Mouse (Mus musculus): ENCODE measurements at regions not wholly inside any gene's neighbourhood (a gene's known extent, or its start where the extent isn't known, plus 50 kb on each side); places are given as distances from the start of the nearest gene placed in this dataset.

DNA sequence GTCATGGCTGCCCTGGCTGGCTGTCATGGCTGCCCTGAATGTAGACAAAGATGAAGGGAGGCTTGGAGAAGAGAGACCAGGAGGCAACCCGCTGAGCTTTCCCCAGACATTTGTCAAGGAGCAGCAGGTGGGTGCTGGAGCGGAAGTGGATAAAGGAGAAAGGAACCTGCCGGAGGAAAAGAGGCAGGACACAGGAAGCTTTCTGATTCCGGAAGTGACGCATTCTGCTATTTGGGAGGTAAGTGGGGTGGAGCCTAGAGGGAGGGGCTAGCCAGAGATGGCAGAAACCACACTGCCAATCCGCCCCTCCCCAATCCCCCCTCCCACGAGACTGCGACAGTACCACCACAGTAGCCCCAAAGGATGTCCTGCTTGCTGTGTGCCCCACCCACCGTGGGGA lies 80.1 kb downstream of the Gm572 start:
- Histone ChIP-seq H3K9me3 (no peaks in the 10 kb centered on the region), H3K27me3 (peaks cover 64% of the 10 kb centered on the region), H3K4me2 (replicated peaks) (no peak overlapping the region), H3K27ac (replicated peaks) (no peak overlapping the region), H3K36me3 (no peaks in the 10 kb centered on the region), H3K9ac (replicated peaks) (no peak overlapping the region), H3K4me3 (no peak overlapping the region), H3K4me1 (peaks cover 7% of the 10 kb centered on the region)
- WGBS: 81% methylated on average over 9 of the region's 9 CpGs
- no peak for ATAC-seq (ENCODE audit: low FRiP score, low read depth)

DNA sequence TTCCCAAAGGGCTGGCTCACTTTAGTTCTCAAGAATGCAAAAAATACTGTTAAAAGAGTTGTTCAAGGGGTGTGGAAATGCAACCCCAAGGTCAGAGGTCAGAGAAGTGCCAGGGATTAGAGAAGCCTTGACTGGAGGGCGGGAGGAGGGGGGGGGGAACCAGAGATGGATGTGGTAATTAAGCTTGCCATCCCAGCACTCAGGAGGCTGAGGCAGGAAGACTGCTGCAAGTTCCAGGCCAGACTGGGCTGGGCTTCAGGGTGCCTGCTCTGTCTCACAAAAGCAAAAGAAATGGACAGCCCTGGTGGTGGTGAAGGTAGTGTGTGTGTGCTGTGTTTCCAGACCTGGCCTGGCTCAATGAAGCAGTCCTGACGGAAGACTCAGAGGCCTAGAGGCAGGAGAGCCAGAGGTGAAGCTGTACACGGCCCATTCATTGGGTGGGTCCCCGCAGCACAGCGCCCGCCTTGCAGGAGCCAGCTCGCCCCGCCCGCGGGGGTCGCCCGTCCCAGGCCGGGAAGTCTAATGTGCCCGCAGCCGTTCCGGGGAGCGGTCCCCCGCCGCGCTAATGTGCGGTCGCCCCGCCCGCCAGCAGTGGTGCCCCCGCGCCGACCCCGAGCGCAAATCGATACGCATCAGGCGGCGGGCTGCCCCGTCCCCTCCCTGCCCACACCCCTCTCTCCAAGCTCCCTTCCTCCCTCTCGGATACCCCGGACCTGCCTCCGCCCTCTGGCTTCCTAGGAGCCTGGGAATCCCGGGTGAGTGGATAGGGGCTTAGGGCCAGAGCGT lies 80.1 kb upstream of the Casz1 start:
- no peaks in the 10 kb centered on the region for H3K9me3 ChIP-seq
- no peak overlapping the region for H3K27ac ChIP-seq (replicated peaks)
- 3% methylated on average over 38 of the region's 39 CpGs for WGBS
- peak overlapping the region; percentile 39 for H3K4me3 ChIP-seq
- ATAC-seq (ENCODE audit: low FRiP score, low read depth): peak; percentile 44; the same call in 1 of the 2 replicates
- H3K4me1 ChIP-seq: peaks cover 7% of the 10 kb centered on the region
- no peaks in the 10 kb centered on the region for H3K36me3 ChIP-seq
- peak overlapping the region; percentile 74 for H3K4me2 ChIP-seq (replicated peaks)
- H3K27me3 ChIP-seq: peaks cover 68% of the 10 kb centered on the region
- H3K9ac ChIP-seq (replicated peaks): peak overlapping the region; percentile 53; the same call in 1 of the 2 replicates

DNA sequence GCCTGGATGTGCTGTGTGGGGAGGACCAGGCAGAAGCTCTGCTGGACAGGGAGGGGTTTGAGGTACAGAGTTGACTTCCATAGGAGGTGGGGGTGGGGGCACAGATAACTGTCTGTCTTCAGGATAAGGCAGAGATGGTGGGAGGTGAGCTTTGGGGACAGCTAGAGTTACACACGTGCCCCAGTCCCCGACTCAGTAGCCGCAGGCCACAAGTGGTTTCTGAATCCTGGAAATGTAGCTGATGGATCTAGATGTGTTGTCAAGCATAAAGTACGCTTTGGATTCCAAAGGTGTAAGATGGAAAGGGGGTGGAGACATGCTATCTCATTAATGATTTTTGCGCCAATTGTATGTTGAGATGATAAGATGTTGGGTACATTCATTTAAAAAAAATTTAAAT lies 75.4 kb upstream of the Casz1 start:
- H3K36me3 ChIP-seq: no peaks in the 10 kb centered on the region
- peaks cover 7% of the 10 kb centered on the region for H3K4me1 ChIP-seq
- H3K4me2 ChIP-seq (replicated peaks): no peak overlapping the region
- no peak for ATAC-seq (ENCODE audit: low FRiP score, low read depth)
- 89% methylated on average over 5 of the region's 5 CpGs for WGBS
- H3K9me3 ChIP-seq: no peaks in the 10 kb centered on the region
- no peak overlapping the region for H3K9ac ChIP-seq (replicated peaks)
- H3K27me3 ChIP-seq: peaks cover 40% of the 10 kb centered on the region
- H3K27ac ChIP-seq (replicated peaks): no peak overlapping the region
- H3K4me3 ChIP-seq: no peak overlapping the region

DNA sequence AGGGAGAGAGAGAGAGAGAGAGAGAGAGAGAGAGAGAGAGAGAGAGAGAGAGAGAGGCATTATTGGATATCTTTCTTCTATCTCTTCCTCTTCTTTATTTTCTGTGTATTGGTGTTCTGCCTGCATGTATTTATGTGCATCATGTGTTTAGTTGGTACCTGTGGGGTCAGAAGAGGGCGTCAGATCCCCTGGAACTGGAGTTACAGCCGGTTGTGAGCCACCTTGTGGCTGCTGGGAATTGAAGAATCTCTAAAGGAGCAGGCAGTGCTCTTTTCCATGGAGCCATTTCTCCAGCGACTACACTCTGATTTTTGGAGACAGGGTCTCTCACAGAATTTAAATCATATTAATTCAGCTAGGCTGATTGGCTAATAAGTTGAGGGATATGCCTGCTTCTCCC lies 72.6 kb upstream of the Casz1 start:
- Histone ChIP-seq H3K4me1 (no peaks in the 10 kb centered on the region), H3K9ac (replicated peaks) (no peak overlapping the region), H3K27ac (replicated peaks) (no peak overlapping the region), H3K4me2 (replicated peaks) (no peak overlapping the region), H3K36me3 (no peaks in the 10 kb centered on the region), H3K4me3 (no peak overlapping the region), H3K27me3 (peaks cover 53% of the 10 kb centered on the region), H3K9me3 (no peaks in the 10 kb centered on the region)
- WGBS: 66% methylated on average over 3 of the region's 3 CpGs
- ATAC-seq (ENCODE audit: low FRiP score, low read depth): no peak

DNA sequence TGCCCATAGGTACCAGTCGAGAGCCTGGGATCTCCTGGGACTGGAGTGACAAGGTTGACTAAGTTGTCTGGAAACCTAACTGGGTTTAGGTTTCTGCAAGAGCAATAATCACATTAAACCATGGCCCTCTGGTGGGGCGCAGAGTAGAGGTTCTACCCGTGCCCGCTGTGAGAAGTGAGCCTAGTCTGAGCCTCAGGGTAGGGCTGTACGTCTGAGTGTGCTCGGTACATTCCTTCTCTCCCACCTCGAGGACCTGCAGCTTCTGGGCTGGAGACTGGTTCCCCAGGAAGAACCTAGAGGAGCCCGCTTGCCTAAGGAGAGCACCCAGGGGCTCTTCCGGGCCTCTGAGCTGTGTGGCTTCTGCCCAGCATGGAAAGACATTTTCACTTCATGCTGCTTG lies 70.2 kb upstream of the Casz1 start:
- H3K4me1 ChIP-seq: no peaks in the 10 kb centered on the region
- H3K4me2 ChIP-seq (replicated peaks): no peak overlapping the region
- no peak overlapping the region for H3K9ac ChIP-seq (replicated peaks)
- peaks cover 50% of the 10 kb centered on the region for H3K27me3 ChIP-seq
- H3K4me3 ChIP-seq: no peak overlapping the region
- H3K36me3 ChIP-seq: no peaks in the 10 kb centered on the region
- H3K27ac ChIP-seq (replicated peaks): no peak overlapping the region
- no peak for ATAC-seq (ENCODE audit: low FRiP score, low read depth)
- 76% methylated on average over 9 of the region's 9 CpGs for WGBS
- no peaks in the 10 kb centered on the region for H3K9me3 ChIP-seq

DNA sequence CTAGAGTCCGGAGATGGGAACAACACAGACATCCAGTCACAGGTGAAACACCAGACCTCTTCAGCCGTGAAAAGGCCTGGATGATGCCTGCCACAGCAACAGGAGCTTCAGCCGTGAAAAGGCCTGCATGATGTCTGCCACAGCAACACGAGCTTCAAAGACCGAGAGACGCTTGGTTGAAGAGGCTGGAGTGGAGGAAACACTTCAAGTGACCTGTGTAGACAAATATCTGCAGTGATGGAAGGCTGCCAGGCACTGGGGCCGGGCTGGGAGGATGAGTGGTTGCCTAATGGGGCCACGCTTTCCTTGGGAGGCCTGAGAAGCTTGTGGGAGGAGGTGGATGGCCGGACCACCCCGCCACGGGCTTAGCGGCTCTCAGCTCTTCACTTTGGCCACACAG lies 69.7 kb upstream of the Casz1 start:
- H3K36me3 ChIP-seq: no peaks in the 10 kb centered on the region
- no peak overlapping the region for H3K27ac ChIP-seq (replicated peaks)
- no peaks in the 10 kb centered on the region for H3K4me1 ChIP-seq
- H3K27me3 ChIP-seq: peaks cover 55% of the 10 kb centered on the region
- H3K4me3 ChIP-seq: no peak overlapping the region
- H3K9me3 ChIP-seq: no peaks in the 10 kb centered on the region
- no peak overlapping the region for H3K9ac ChIP-seq (replicated peaks)
- 76% methylated on average over 12 of the region's 12 CpGs for WGBS
- ATAC-seq (ENCODE audit: low FRiP score, low read depth): no peak
- no peak overlapping the region for H3K4me2 ChIP-seq (replicated peaks)

DNA sequence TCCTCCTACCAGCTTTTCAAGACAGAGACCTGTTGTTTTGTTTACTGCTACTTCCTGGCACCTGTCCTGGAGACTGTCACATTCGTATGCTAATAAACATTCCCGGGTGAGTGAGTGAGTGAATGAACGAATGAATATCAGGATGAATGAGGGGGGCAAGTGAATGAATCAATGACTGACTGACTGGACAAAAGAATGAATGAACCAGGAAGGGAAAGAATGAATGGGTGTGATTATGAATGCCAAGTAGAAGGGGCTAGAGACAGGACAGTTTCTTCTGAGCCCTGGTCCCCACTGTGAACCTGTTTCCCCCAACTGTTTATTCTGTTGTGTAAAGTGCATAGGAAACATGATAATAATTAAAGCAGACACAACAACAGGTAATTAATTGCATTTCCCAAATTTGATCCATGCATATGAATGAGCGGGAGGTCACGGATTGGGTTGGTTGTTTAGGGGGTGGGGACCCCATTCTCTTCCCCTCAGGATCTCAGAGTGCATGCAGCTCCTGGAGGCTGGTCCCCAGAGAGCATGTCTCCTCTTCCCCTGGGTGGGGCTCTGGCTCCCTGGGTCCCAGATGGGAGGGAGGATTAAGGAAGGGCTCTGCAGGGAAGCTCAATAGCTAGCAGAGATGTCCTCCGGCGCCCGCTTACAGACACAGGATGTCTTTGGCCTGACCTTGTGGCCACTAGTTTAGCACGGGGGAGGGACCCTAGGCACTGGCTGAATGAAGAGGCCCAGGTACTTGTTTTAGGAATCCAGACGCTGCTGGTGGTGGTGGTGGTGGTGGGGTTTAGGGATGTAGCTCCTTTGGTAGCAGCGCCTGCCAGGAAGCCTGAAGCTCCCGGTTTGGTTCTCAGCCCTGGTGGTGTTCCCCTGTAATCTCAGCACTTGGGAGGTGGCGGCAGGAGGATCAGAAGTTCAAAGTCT lies 65.4 kb upstream of the Casz1 start:
- Histone ChIP-seq H3K27me3 (peaks cover 91% of the 10 kb centered on the region), H3K9ac (replicated peaks) (no peak overlapping the region)
- WGBS: 27% methylated on average over 13 of the region's 13 CpGs

DNA sequence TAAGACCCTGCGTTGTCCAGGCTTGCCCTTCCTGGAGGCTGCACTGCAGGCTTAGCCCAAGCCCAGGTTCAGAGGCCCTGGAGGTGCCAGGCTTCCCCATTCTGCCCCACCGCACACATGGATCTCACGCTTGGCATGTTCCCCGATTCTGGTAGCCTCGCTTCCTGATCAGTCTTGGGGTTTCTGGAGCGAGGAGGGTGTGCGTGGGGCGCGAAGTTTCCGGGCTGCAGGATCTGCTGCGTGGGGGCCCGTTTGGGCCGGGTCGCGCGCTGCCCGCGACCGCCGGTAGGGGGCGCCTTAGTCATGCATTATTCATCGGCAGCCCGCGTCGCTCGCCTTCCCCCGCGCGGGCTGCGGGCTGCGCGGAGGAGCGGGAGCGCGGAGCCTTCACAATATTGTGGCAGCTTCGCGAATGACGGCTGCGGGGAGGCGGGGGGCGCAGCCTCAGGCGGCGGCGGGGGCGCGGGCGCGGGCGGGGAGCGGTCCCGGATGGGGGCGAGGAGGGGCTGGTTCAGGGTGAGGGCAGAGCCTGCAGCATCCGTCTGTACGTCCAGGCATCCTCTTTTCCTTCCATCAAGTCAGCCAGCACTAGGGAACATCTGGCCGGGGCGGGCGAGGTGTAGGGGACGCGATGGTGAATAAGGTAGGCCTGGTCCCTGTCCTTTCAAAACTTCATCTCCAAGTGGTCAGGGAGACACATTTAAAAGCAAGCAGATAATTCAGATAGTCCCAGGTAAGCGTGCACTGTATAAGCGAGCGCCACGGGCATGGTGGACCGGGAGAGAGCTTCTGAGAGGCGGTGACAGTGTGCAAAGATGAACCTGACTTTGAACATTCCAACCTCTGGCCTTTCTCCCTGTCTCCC lies 61.4 kb upstream of the Casz1 start:
- no peaks in the 10 kb centered on the region for H3K9me3 ChIP-seq
- H3K4me2 ChIP-seq (replicated peaks): peak overlapping the region; percentile 82
- peak overlapping the region; percentile 63 for H3K9ac ChIP-seq (replicated peaks)
- H3K4me1 ChIP-seq: peaks cover 31% of the 10 kb centered on the region
- WGBS: 3% methylated on average over 65 of the region's 65 CpGs
- peak overlapping the region; percentile 48 for H3K4me3 ChIP-seq
- no peaks in the 10 kb centered on the region for H3K36me3 ChIP-seq
- no peak overlapping the region for H3K27ac ChIP-seq (replicated peaks)
- H3K27me3 ChIP-seq: peaks cover 86% of the 10 kb centered on the region
- ATAC-seq (ENCODE audit: low FRiP score, low read depth): peak; percentile 72

More for the DNA sequence above, 65.4 kb upstream of the Casz1 start:
- H3K36me3 ChIP-seq: no peaks in the 10 kb centered on the region
- H3K4me2 ChIP-seq (replicated peaks): no peak overlapping the region
- H3K9me3 ChIP-seq: no peaks in the 10 kb centered on the region
- H3K4me3 ChIP-seq: no peak overlapping the region
- ATAC-seq (ENCODE audit: low FRiP score, low read depth): no peak
- H3K27ac ChIP-seq (replicated peaks): no peak overlapping the region
- H3K4me1 ChIP-seq: peaks cover 13% of the 10 kb centered on the region

DNA sequence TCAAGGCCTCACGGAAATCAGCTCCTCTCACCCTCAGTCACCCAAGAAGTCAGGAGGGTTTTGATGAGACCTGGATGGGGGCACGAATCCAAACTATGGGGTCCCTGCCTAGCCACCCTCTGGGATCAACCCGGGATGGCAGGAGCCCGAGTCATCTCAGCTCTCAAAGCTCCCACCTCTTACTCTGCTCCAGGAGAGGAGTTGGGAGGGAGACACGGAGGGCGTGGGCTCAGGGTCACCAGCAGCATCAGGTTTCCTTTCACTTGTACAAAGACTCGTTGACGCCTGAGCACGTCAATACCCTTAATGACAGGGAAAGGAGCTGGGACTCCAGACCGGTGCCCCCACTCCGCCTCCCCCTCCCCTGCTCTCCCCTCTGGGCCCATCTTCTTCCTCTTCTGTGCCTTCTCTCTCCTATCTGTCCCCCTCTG lies 60.8 kb upstream of the Casz1 start:
- peak overlapping the region; percentile 82; the same call in 1 of the 2 replicates for H3K4me2 ChIP-seq (replicated peaks)
- H3K4me1 ChIP-seq: peaks cover 31% of the 10 kb centered on the region
- no peak overlapping the region for H3K27ac ChIP-seq (replicated peaks)
- peaks cover 82% of the 10 kb centered on the region for H3K27me3 ChIP-seq
- no peaks in the 10 kb centered on the region for H3K36me3 ChIP-seq
- no peak for ATAC-seq (ENCODE audit: low FRiP score, low read depth)
- no peaks in the 10 kb centered on the region for H3K9me3 ChIP-seq
- H3K9ac ChIP-seq (replicated peaks): 0 out of 2 replicates have a peak overlapping the region, but pooled peaks have one; percentile 63
- no peak overlapping the region for H3K4me3 ChIP-seq
- 23% methylated on average over 11 of the region's 11 CpGs for WGBS

DNA sequence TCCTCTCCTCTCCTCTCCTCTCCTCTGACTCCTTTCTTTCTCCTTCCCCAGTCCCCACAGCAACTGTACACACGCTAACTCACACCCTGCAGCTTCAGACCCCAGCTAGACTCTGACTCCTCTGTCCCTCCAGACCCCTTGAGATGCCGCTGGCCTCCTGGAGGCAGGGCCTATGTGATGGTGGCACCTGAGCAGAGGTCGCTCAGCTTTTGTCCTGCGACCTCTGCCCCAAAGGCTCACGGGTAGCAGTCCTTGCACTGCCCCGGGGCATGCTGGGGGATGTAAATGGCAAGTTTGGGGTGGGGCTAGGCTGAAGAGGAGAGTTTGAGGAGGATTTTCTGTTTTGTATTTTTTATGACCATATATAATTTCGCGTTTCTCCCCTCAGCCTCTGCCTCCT lies 60.2 kb upstream of the Casz1 start:
- no peak overlapping the region for H3K9ac ChIP-seq (replicated peaks)
- WGBS: 49% methylated on average over 8 of the region's 8 CpGs
- H3K4me2 ChIP-seq (replicated peaks): no peak overlapping the region
- H3K27me3 ChIP-seq: peaks cover 82% of the 10 kb centered on the region
- H3K4me1 ChIP-seq: peaks cover 31% of the 10 kb centered on the region
- ATAC-seq (ENCODE audit: low FRiP score, low read depth): no peak
- no peaks in the 10 kb centered on the region for H3K36me3 ChIP-seq
- no peak overlapping the region for H3K27ac ChIP-seq (replicated peaks)
- H3K9me3 ChIP-seq: no peaks in the 10 kb centered on the region
- H3K4me3 ChIP-seq: no peak overlapping the region

DNA sequence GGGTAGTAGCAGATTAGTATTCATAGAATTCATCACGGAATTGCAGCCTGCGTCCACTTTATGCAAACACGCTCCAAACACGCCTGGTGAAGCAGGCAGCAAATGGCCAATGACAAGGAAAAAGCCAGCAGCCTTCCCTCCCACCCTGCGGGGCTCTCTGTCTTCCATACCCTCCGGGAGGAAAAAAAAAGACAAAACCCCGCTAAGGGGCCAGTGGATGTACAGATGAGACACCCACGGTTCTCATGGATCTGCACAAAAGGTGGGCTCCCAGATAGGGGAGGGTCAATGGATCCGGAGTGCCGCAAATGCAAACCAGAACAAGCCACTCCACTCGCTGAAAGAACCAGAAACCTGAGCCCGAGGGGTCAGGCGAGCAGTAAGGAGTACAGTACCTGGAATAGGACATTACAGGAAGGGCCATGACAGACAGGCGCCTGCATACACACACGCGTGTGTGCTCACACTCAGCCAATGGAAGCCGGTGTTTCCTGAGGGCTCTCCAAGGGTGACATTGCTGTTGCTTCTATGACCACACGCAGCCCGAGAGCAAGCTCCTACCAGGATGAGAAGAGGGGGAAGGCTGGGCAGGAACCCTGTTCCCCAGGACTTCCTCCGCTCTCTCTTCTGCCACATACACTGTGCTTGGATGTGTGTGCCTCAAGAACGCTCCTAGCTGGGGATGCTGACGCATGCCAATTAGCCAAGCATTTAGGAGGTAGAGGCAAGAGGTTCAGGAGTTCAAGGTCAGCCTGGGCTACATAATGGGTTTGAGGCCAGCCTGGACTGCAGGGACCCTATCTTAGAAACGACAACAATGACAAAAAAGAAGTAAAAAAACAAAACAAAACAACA lies 57.5 kb upstream of the Casz1 start:
- 47% methylated on average over 23 of the region's 23 CpGs for whole genome bisulfite sequencing
- Histone ChIP-seq H3K4me1 (peaks cover 31% of the 10 kb centered on the region), H3K9ac (replicated peaks) (no peak overlapping the region), H3K4me3 (no peak overlapping the region), H3K9me3 (no peaks in the 10 kb centered on the region), H3K4me2 (replicated peaks) (0 out of 2 replicates have a peak overlapping the region, but pooled peaks have one; percentile 7), H3K27ac (replicated peaks) (peak overlapping the region; percentile 56), H3K27me3 (peaks cover 81% of the 10 kb centered on the region), H3K36me3 (no peaks in the 10 kb centered on the region)
- no peak for ATAC-seq (ENCODE audit: low FRiP score, low read depth)

All from midbrain, embryonic 12.5 days (tissue).